Mouse (Mus musculus): ENCODE measurements at regions not wholly inside any gene's neighbourhood (a gene's known extent, or its start where the extent isn't known, plus 50 kb on each side); places are given as distances from the start of the nearest gene placed in this dataset.

DNA sequence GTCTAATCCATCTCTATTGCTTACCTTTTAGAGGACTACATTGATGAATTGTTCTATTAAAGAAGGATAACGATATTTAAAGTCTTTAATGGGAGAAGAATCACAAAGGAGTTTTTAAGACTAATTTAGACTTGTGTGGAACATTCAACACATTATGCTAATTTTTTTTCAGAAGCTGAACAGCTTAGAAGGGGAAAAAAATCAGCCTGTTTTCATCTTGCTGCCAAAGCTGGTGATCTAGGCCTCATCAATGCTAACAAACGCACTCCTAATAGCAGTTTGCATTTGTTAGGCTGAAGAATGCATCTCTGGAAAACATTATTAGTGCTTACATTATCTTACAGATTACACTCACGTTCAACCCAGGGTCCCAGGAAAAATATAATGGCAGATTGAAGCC is 126.2 kb downstream of the 9530068E07Rik start:
- Histone ChIP-seq H3K9ac (no peak overlapping the region), H3K9me3 (no peaks in the 10 kb centered on the region), H3K4me3 (no peak overlapping the region), H3K27ac (no peak overlapping the region), H3K36me3 (no peaks in the 10 kb centered on the region), H3K4me2 (replicated peaks) (no peak overlapping the region), H3K4me1 (no peaks in the 10 kb centered on the region), H3K27me3 (replicated peaks) (no peaks in the 10 kb centered on the region)
- ATAC-seq (ENCODE audit: low FRiP score, low read depth): no peak
- 67% methylated on average over 3 of the region's 3 CpGs for WGBS

DNA sequence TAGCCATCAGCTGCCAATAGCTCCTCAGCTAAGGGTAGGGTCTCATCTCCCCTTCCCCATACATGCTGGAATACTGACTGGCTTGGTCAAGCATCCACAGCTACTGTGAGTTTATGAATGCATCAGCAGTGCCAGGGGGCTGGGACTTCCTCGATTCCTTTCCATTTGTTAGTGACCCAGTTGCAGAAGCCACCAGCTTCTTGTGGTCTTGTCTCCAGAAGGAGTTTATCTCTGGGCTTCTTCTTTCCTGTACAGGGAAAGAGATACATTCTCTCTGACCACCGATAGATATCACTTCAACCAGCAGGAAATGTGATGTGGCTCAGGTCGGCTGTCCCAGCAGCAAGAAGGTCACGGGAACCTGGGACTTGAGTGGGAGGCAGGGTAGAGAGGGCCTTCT is 127.0 kb downstream of the 9530068E07Rik start:
- 80% methylated on average over 4 of the region's 4 CpGs for WGBS
- no peaks in the 10 kb centered on the region for H3K27me3 ChIP-seq (replicated peaks)
- no peak overlapping the region for H3K9ac ChIP-seq
- no peak overlapping the region for H3K27ac ChIP-seq
- no peak overlapping the region for H3K4me3 ChIP-seq
- ATAC-seq (ENCODE audit: low FRiP score, low read depth): no peak
- H3K9me3 ChIP-seq: no peaks in the 10 kb centered on the region
- no peaks in the 10 kb centered on the region for H3K36me3 ChIP-seq
- H3K4me2 ChIP-seq (replicated peaks): no peak overlapping the region
- H3K4me1 ChIP-seq: no peaks in the 10 kb centered on the region

DNA sequence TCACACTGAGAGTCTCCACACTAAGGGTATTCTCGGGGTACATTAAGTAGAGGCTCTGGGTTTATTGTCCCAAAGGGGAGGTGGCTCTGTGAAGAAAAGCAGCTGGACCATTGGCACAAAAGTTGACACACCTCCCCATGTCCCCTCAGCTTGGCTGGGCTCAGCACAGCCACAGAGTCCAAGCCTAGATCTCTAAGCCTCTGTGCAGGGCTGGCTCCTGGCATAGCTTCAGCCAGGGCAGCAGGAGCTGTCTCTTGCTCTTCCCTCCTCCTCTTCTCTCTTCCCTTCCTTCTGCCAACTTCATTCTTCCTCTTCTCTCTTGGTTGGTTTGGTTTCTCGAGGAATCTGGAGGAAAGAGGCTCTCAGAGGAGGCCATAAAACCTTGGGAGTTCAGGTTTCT is 127.4 kb downstream of the 9530068E07Rik start:
- ATAC-seq (ENCODE audit: low FRiP score, low read depth): no peak
- Histone ChIP-seq H3K36me3 (no peaks in the 10 kb centered on the region), H3K27ac (no peak overlapping the region), H3K4me3 (no peak overlapping the region), H3K9ac (no peak overlapping the region), H3K4me2 (replicated peaks) (no peak overlapping the region), H3K9me3 (no peaks in the 10 kb centered on the region), H3K27me3 (replicated peaks) (no peaks in the 10 kb centered on the region), H3K4me1 (no peaks in the 10 kb centered on the region)
- WGBS: 38% methylated on average over 2 of the region's 2 CpGs

DNA sequence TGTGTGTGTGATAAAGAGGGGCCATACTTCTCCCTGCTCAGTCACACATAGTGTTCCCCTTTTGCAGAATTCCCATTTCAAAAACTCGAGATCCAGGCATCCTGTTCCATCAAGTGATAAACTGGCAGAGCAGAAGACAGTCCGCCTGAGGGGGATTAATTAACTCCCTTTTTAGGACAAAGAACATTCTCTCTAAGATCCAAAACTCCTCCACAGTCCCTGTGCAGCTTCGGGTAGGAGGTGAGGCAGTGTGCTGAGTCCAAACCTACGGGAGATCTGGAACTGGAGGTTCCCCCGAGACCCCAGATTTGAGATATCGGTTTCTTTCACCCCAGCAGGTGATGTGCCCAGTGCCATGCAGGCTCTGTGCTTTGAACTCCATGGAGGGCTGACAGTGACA is 129.2 kb downstream of the 9530068E07Rik start:
- no peak for ATAC-seq (ENCODE audit: low FRiP score, low read depth)
- Histone ChIP-seq H3K4me3 (no peak overlapping the region), H3K4me2 (replicated peaks) (no peak overlapping the region), H3K27ac (no peak overlapping the region), H3K36me3 (no peaks in the 10 kb centered on the region), H3K27me3 (replicated peaks) (no peaks in the 10 kb centered on the region), H3K4me1 (no peaks in the 10 kb centered on the region), H3K9ac (no peak overlapping the region), H3K9me3 (no peaks in the 10 kb centered on the region)
- 68% methylated on average over 6 of the region's 6 CpGs for WGBS

DNA sequence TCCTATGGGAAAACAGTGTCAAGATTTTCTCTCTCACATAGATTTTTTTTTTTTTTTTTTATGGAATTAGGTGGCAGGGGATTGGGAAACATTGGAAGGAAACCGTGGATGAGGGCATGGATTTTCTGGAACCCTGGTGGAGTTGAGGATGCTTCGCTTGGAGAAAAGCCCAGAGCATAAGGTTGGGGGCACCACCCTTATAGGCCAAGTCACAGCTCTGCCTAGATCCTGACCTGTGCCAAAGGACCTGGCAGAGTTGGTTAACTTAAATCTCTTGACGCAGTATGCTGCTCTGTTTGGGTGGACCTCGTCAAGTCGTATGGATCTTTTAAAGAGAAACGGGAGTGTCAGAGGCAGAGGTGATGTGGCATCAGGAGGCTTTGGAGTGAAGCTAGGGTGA is 130.1 kb downstream of the 9530068E07Rik start:
- H3K4me2 ChIP-seq (replicated peaks): no peak overlapping the region
- H3K27ac ChIP-seq: no peak overlapping the region
- H3K36me3 ChIP-seq: no peaks in the 10 kb centered on the region
- H3K4me3 ChIP-seq: no peak overlapping the region
- H3K27me3 ChIP-seq (replicated peaks): no peaks in the 10 kb centered on the region
- WGBS: 81% methylated on average over 6 of the region's 6 CpGs
- no peaks in the 10 kb centered on the region for H3K4me1 ChIP-seq
- H3K9me3 ChIP-seq: no peaks in the 10 kb centered on the region
- ATAC-seq (ENCODE audit: low FRiP score, low read depth): no peak
- H3K9ac ChIP-seq: no peak overlapping the region

DNA sequence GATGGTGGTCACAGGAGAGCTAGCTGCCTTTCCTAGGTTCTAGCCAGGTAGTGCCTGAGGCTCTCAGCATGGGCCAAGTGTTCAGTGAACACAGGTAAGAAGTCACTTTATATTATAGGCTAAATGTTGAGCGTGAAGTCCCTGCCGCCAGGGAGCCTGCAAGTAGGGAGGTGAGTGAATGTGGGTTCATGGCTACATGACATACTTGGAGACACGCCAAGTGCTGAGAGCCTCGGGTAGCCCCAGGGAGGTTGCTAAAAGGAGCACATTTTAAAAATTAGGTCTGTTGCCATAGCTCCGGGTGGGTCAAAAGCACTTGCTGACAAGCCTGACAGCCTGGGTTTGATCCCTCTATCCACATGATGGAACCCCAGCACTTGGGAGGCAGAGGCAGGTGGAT is 137.2 kb downstream of the 9530068E07Rik start:
- H3K4me3 ChIP-seq: no peak overlapping the region
- WGBS: 70% methylated on average over 5 of the region's 5 CpGs
- H3K27me3 ChIP-seq (replicated peaks): no peaks in the 10 kb centered on the region; the same call in 1 of the 2 replicates
- no peak overlapping the region for H3K9ac ChIP-seq
- no peak for ATAC-seq (ENCODE audit: low FRiP score, low read depth)
- H3K9me3 ChIP-seq: no peaks in the 10 kb centered on the region
- no peaks in the 10 kb centered on the region for H3K4me1 ChIP-seq
- no peaks in the 10 kb centered on the region for H3K36me3 ChIP-seq
- no peak overlapping the region for H3K27ac ChIP-seq
- no peak overlapping the region for H3K4me2 ChIP-seq (replicated peaks)

DNA sequence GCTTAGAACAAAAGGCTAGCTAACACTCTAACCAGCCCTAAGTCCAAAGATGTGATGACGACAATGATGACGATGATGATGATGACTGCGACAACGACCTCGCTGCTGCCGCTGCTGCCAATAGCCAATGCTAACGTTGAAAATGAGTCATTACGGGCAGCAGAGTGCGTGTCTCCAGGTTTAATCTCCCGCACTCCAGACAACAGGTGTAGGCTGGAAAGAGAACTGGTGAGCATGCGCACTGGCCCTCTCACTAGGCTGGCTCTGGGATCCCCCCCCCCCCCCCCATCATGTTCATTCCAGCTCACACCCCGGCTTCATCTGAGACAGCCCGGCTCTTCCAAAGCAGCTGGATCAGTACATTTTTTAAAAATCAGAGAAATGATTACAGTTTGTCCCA is 138.4 kb downstream of the 9530068E07Rik start:
- no peak overlapping the region for H3K4me3 ChIP-seq
- WGBS: 56% methylated on average over 13 of the region's 13 CpGs
- H3K4me1 ChIP-seq: no peaks in the 10 kb centered on the region
- no peak overlapping the region for H3K9ac ChIP-seq
- no peaks in the 10 kb centered on the region for H3K36me3 ChIP-seq
- no peak overlapping the region for H3K4me2 ChIP-seq (replicated peaks)
- no peaks in the 10 kb centered on the region; the same call in 1 of the 2 replicates for H3K27me3 ChIP-seq (replicated peaks)
- H3K9me3 ChIP-seq: no peaks in the 10 kb centered on the region
- ATAC-seq (ENCODE audit: low FRiP score, low read depth): no peak
- H3K27ac ChIP-seq: no peak overlapping the region

DNA sequence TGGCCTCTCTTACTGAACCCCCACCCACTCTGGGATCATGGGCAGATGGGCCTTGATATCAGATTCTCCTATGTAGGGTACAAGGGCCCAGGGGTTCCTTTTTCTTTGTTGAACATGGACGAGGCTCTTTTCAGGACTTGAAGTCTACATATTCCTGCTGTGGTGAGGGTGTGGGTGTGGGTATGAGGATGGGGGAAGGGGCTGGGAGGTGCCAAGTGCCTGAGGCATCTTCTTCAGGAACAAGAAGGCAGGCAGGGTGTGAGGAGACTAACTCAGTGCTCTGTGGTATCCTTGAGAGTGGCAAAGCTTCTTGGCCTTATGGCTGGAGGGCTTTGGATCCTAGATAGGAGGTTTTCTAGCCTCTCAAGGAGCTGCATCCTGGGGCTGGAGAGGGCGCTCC is 140.0 kb downstream of the 9530068E07Rik start:
- 71% methylated on average over 2 of the region's 2 CpGs for WGBS
- H3K27me3 ChIP-seq (replicated peaks): no peaks in the 10 kb centered on the region; the same call in 1 of the 2 replicates
- ATAC-seq (ENCODE audit: low FRiP score, low read depth): no peak

DNA sequence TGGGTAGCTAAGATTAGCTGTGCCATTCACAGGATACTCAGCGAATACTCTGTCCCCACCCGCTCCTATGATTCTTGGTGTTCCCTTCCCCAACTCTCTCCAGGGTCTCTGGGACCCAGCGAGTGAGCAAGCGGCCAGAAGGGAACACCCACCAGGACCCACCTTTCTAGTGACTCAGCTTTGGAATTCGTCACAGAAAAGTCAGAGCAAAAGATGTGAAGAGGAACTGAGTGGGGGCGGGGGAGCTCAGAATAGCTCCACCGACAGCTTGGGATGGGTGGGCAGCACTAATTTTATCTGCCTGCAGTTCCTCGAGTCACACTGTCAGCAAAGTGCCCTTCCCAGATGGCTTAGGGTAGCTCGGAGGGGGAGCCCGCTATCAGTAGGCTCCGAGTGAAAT is 140.6 kb downstream of the 9530068E07Rik start:
- H3K27me3 ChIP-seq (replicated peaks): no peaks in the 10 kb centered on the region; the same call in 1 of the 2 replicates
- no peak overlapping the region for H3K9ac ChIP-seq
- 70% methylated on average over 11 of the region's 11 CpGs for WGBS
- H3K4me3 ChIP-seq: no peak overlapping the region
- H3K4me2 ChIP-seq (replicated peaks): no peak overlapping the region
- ATAC-seq (ENCODE audit: low FRiP score, low read depth): no peak
- H3K36me3 ChIP-seq: no peaks in the 10 kb centered on the region
- H3K27ac ChIP-seq: no peak overlapping the region
- no peaks in the 10 kb centered on the region for H3K4me1 ChIP-seq
- H3K9me3 ChIP-seq: no peaks in the 10 kb centered on the region

More for the DNA sequence above, 140.0 kb downstream of the 9530068E07Rik start:
- Histone ChIP-seq H3K9me3 (no peaks in the 10 kb centered on the region), H3K36me3 (no peaks in the 10 kb centered on the region), H3K4me3 (no peak overlapping the region), H3K27ac (no peak overlapping the region), H3K9ac (no peak overlapping the region), H3K4me2 (replicated peaks) (no peak overlapping the region), H3K4me1 (no peaks in the 10 kb centered on the region)

DNA sequence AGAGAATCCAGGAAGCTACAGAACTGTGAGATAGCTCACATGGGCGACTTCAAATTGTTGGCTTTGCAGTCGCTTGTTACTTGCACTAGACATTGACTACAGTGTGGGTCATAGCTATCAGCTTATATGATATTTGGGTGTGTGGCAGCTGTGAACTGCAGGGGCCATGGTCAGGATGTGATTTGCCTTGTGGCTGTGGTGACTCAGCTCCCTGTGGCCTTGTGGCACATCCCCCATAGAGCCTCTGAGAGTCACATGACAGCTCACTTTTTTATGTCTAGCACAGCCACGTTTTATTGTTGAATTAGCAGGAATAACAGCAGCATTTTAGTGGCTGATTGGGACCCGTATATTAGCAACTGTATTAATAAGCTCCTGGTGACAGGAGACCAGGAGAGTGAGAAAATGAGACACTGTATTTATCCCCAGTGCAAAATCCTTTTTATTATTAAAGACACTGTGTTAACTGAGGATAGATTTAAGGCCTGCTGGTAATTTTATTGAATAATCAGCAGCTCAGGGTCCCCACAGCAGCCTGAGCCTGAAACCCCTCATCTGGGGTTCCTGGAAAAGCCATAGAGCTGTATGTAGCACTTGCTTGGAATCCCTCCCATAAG is 141.7 kb downstream of the 9530068E07Rik start:
- 60% methylated on average over 4 of the region's 4 CpGs for WGBS

DNA sequence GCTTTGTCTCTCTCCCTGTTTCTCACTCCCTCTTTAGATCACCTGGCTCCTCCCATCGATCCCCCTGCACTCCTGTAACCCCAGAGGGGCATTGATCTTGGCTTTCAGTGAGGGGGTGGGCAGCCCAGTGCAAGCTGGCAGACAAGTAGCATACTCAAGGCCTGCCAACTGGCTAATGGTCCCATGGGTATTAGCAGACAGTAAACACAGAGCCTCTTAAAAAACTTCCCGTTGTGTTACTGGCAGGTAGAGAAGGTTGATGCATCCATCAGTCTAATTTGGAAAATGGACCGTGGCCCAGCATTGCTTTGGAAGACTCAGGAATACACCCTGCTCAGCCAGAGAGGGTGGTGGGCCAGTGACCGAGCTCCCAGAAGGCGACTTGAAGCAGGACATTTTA is 145.0 kb downstream of the 9530068E07Rik start:
- no peaks in the 10 kb centered on the region for H3K27me3 ChIP-seq (replicated peaks)
- no peaks in the 10 kb centered on the region for H3K4me1 ChIP-seq
- no peaks in the 10 kb centered on the region for H3K36me3 ChIP-seq
- H3K9me3 ChIP-seq: no peaks in the 10 kb centered on the region
- no peak overlapping the region for H3K9ac ChIP-seq
- no peak overlapping the region for H3K27ac ChIP-seq
- 67% methylated on average over 5 of the region's 5 CpGs for WGBS
- H3K4me2 ChIP-seq (replicated peaks): no peak overlapping the region
- no peak overlapping the region for H3K4me3 ChIP-seq
- ATAC-seq (ENCODE audit: low FRiP score, low read depth): no peak

More for the DNA sequence above, 141.7 kb downstream of the 9530068E07Rik start:
- Histone ChIP-seq H3K36me3 (no peaks in the 10 kb centered on the region), H3K27ac (no peak overlapping the region), H3K27me3 (replicated peaks) (no peaks in the 10 kb centered on the region; the same call in 1 of the 2 replicates), H3K4me3 (no peak overlapping the region), H3K9ac (no peak overlapping the region), H3K4me1 (no peaks in the 10 kb centered on the region), H3K9me3 (no peaks in the 10 kb centered on the region), H3K4me2 (replicated peaks) (no peak overlapping the region)
- ATAC-seq (ENCODE audit: low FRiP score, low read depth): no peak

DNA sequence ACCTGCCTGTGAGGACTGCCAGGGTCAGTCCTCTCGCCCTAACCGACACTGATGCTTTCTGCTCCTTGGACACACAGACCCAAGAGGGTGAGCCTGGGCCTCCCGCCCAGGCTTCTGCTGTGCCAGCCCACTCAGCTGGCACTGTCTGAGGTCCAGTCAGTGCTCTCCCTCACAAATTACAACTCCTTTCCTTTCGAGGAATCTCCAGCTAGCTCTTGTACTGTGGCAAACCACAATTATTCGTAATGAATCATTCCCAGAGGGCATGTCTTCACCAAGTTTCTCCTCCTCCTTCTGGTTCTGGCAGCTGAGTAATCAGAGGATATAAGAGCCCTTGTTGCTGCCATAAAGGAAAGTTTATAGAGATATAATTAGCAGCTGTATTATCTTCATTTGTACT is 155.2 kb downstream of the 9530068E07Rik start:
- Histone ChIP-seq H3K4me3 (no peak overlapping the region), H3K9ac (no peak overlapping the region), H3K27ac (no peak overlapping the region), H3K4me1 (no peaks in the 10 kb centered on the region), H3K36me3 (no peaks in the 10 kb centered on the region), H3K27me3 (replicated peaks) (no peaks in the 10 kb centered on the region), H3K4me2 (replicated peaks) (no peak overlapping the region), H3K9me3 (no peaks in the 10 kb centered on the region)
- no peak for ATAC-seq (ENCODE audit: low FRiP score, low read depth)
- WGBS: 71% methylated on average over 5 of the region's 5 CpGs

DNA sequence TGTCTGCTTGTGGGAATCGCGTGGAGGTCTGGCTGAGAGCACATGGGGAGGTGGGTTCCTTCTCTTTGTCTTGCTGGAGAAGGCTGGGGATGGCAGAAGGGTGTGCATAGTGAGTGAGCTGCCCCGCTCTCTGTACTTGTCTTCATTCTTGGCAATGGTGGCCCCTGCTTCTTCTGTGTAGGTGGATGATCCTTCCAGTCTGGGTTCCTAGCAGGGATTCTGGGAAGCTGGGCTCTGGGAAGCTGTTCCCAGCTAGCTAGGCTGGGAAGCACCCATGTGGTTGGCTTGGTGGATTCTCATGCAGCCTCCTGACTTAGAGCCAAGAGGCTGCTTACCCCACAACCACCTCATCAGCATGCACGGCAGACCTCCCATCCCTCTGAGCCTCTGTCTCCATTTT is 156.6 kb downstream of the 9530068E07Rik start:
- no peak overlapping the region for H3K9ac ChIP-seq
- no peak for ATAC-seq (ENCODE audit: low FRiP score, low read depth)
- no peak overlapping the region for H3K4me3 ChIP-seq
- H3K27me3 ChIP-seq (replicated peaks): no peaks in the 10 kb centered on the region
- H3K36me3 ChIP-seq: no peaks in the 10 kb centered on the region
- no peaks in the 10 kb centered on the region for H3K9me3 ChIP-seq
- H3K4me2 ChIP-seq (replicated peaks): no peak overlapping the region
- H3K27ac ChIP-seq: no peak overlapping the region
- WGBS: 91% methylated on average over 4 of the region's 4 CpGs
- no peaks in the 10 kb centered on the region for H3K4me1 ChIP-seq

All from neural tube, embryonic 12.5 days (tissue).